Mouse (Mus musculus) forebrain, embryonic 13.5 days (tissue): ENCODE measurements at regions not wholly inside any gene's neighbourhood (a gene's known extent, or its start where the extent isn't known, plus 50 kb on each side); places are given as distances from the start of the nearest gene placed in this dataset.

Source experiments
- ATAC-seq: fragments of 200-750 bp; cut with Nextera tagmentation; 2 replicates; pipeline ENCODE4 v1.8.0; 2017
- H3K27ac ChIP-seq: fragments of 300-500 bp; sonication (generic); 2 replicates; pipeline ENCODE4 v1.5.1; 2015; ENCODE audit warnings: inconsistent platforms, mild to moderate bottlenecking, moderate library complexity
- H3K27me3 ChIP-seq: fragments of 300-500 bp; sonication (generic); 2 replicates; pipeline ENCODE4 v1.6.1; 2015; ENCODE audit warnings: mild to moderate bottlenecking, inconsistent platforms
- H3K36me3 ChIP-seq: fragments of 300-500 bp; sonication (generic); 2 replicates; pipeline ENCODE4 v1.6.1; 2015; ENCODE audit warnings: mild to moderate bottlenecking, inconsistent platforms; ENCODE audit not compliant: poor library complexity, severe bottlenecking
- H3K4me1 ChIP-seq: fragments of 300-500 bp; sonication (generic); 2 replicates; pipeline ENCODE4 v1.6.1; 2015; ENCODE audit warnings: inconsistent platforms
- H3K4me2 ChIP-seq: fragments of 300-500 bp; sonication (generic); 2 replicates; pipeline ENCODE4 v1.6.1; 2015; ENCODE audit warnings: inconsistent platforms, mild to moderate bottlenecking, moderate library complexity
- H3K4me3 ChIP-seq: fragments of 300-500 bp; sonication (generic); 2 replicates; pipeline ENCODE4 v1.5.1; 2015; ENCODE audit warnings: mild to moderate bottlenecking, inconsistent platforms
- H3K9ac ChIP-seq: fragments of 300-500 bp; sonication (generic); 2 replicates; pipeline ENCODE4 v1.6.1; 2015; ENCODE audit warnings: mild to moderate bottlenecking, inconsistent platforms
- H3K9me3 ChIP-seq: fragments of 300-500 bp; sonication (generic); replicated peaks from 2 replicates; pipeline ENCODE4 v1.6.1; 2016; ENCODE audit warnings: inconsistent platforms
- WGBS: fragments of 180-500 bp; shearing (Covaris S2); methylation state at CpG from one replicate; pipeline ENCODE4 v1.1.7; 2015; 5-methylcytosine and 5-hydroxymethylcytosine counted together

- Histone ChIP-seq H3K4me1 (peaks cover 79% of the 10 kb centered on the region), H3K27ac (peak overlapping the region; percentile 74; the same call in 1 of the 2 replicates), H3K9me3 (no peaks in the 10 kb centered on the region), H3K27me3 (no peaks in the 10 kb centered on the region), H3K4me3 (no peak overlapping the region), H3K9ac (0 out of 2 replicates have a peak overlapping the region, but pooled peaks have one; percentile 13), H3K4me2 (peak overlapping the region; percentile 22; the same call in 1 of the 2 replicates), H3K36me3 (no peaks in the 10 kb centered on the region)
- 15% methylated on average over 12 of the region's 12 CpGs for WGBS
- no peak for ATAC-seq
Measured at GRCm38 (mm10) chr5:111578977-111579727, 154.6 kb upstream of the Gm26897 start.

DNA sequence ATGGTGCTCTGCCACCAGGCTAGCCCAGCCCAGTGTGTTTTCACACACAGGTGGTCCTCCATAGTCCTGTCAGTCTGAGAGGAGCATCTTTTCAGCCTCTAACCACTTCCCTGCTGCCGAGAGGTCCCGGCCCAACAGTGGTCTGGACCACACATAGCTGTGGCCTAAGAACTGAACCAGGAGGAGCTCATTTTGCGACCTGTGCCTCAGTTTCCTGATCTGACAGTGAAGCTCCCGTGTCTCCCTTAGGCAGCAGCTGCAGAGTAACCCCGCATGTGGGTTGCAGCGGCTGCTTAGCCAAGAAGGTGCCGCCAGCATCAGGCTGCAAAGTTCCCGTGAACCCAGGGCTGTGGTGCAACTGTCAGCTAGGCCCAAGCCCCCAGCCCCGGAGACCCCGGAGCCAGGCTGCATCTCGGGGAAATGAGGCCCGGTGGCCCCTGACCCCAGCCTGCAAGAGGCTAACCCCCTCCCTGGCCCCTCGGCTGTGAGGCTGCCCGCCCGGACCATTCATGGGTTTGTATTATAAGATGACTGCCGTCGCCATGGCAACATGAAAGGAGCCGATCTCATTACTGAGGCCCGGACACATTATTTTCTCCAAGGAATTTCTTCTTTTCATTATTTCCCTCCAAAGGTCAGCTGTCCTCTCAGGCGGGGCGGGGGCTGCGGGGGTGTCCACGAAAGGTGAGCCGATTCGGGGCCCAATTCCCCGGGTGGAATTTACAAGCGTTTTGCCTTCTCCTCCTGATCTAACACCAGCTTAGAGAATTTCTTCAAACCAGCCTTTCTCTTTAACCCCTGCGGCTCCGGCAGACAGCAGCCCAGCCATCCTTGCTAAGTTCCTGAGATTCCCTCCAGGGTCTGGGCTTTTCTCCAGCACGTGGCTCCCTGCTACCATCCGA is 152.6 kb upstream of the Gm26897 start:
- Histone ChIP-seq H3K36me3 (no peaks in the 10 kb centered on the region), H3K27me3 (no peaks in the 10 kb centered on the region), H3K4me1 (peaks cover 70% of the 10 kb centered on the region), H3K4me3 (peak overlapping the region; percentile 36), H3K27ac (peak overlapping the region; percentile 92), H3K9ac (peak overlapping the region; percentile 60), H3K4me2 (peak overlapping the region; percentile 66), H3K9me3 (no peaks in the 10 kb centered on the region)
- 1% methylated on average over 31 of the region's 31 CpGs for WGBS
- ATAC-seq: peak; percentile 70

- Histone ChIP-seq H3K27ac (peak overlapping the region; percentile 92), H3K9ac (peak overlapping the region; percentile 60), H3K4me2 (peak overlapping the region; percentile 66), H3K9me3 (no peaks in the 10 kb centered on the region), H3K4me1 (peaks cover 66% of the 10 kb centered on the region), H3K27me3 (no peaks in the 10 kb centered on the region), H3K4me3 (peak overlapping the region; percentile 36), H3K36me3 (0 out of 2 replicates have a peak, but pooled peaks cover 5% of the 10 kb centered on the region)
- no peak; the same call in 1 of the 2 replicates for ATAC-seq
- 8% methylated on average over 9 of the region's 9 CpGs for WGBS
Measured at GRCm38 (mm10) chr5:111582004-111582403, 151.7 kb upstream of the Gm26897 start.

GRCm38 (mm10) chr5:111590619-111591081 is 143.1 kb upstream of the Gm26897 start:
- Histone ChIP-seq H3K9ac (peak overlapping the region; percentile 40), H3K27ac (peak overlapping the region; percentile 90), H3K4me1 (peaks cover 50% of the 10 kb centered on the region), H3K27me3 (no peaks in the 10 kb centered on the region), H3K9me3 (no peaks in the 10 kb centered on the region), H3K4me3 (no peak overlapping the region), H3K4me2 (peak overlapping the region; percentile 1; the same call in 1 of the 2 replicates), H3K36me3 (0 out of 2 replicates have a peak, but pooled peaks cover 5% of the 10 kb centered on the region)
- ATAC-seq: peak; percentile 79
- 24% methylated on average over 4 of the region's 4 CpGs for WGBS

DNA sequence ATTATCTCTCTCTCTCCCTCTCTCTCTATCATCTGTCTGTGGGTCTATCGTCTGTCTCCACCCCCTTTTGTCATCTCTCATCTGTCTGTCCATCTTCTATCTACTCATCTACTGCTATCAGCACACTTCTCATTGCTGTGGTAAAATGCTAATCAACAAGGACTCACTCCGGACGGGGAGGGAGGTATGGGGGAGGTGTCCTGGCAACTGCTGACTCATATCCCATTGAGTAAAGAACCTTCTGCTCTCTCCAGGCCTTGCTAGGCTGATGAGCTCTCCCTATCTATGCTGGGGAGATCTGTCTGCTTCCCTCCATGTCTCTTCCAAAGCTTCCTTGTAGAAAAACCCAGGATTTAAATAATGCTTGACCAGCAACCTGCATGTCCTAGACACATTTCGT is 140.9 kb upstream of the Gm26897 start:
- H3K4me2 ChIP-seq: no peak overlapping the region
- no peak for ATAC-seq
- no peaks in the 10 kb centered on the region for H3K36me3 ChIP-seq
- no peaks in the 10 kb centered on the region for H3K27me3 ChIP-seq
- 73% methylated on average over 4 of the region's 4 CpGs for WGBS
- H3K4me3 ChIP-seq: no peak overlapping the region
- H3K9me3 ChIP-seq: no peaks in the 10 kb centered on the region
- no peak overlapping the region for H3K9ac ChIP-seq
- H3K27ac ChIP-seq: no peak overlapping the region
- H3K4me1 ChIP-seq: peaks cover 69% of the 10 kb centered on the region

GRCm38 (mm10) chr5:111594111-111594510 is 139.6 kb upstream of the Gm26897 start:
- no peak overlapping the region for H3K4me2 ChIP-seq
- no peak for ATAC-seq
- H3K27me3 ChIP-seq: no peaks in the 10 kb centered on the region
- peaks cover 82% of the 10 kb centered on the region for H3K4me1 ChIP-seq
- no peak overlapping the region for H3K9ac ChIP-seq
- 88% methylated on average over 5 of the region's 5 CpGs for WGBS
- peak overlapping the region; percentile 96 for H3K27ac ChIP-seq
- H3K36me3 ChIP-seq: no peaks in the 10 kb centered on the region
- H3K9me3 ChIP-seq: no peaks in the 10 kb centered on the region
- no peak overlapping the region for H3K4me3 ChIP-seq

DNA sequence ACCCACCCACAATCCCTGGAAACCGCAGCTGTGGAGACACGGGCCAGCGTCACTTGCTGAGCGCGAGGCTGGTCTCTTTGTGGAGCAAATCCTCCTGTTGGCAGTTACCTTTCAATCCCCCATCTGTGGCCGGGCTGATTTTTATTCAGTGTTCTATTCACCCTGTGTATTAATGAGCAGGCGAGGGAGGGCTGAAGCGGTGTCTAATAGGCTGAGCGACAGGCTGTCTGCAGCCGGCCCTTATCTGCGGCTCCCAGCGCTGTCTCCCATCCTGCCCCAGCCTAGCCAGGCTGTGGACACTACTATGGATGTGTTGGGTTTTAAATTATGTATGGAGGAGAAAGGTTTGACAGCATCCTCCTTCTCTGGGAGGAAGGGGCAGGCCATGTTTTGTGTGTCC is 138.3 kb upstream of the Gm26897 start:
- Histone ChIP-seq H3K9me3 (no peaks in the 10 kb centered on the region), H3K4me2 (no peak overlapping the region), H3K36me3 (no peaks in the 10 kb centered on the region), H3K27ac (peak overlapping the region; percentile 96), H3K4me1 (peaks cover 84% of the 10 kb centered on the region), H3K27me3 (no peaks in the 10 kb centered on the region), H3K4me3 (no peak overlapping the region), H3K9ac (0 out of 2 replicates have a peak overlapping the region, but pooled peaks have one; percentile 23)
- WGBS: 4% methylated on average over 12 of the region's 12 CpGs
- peak; percentile 92 for ATAC-seq

DNA sequence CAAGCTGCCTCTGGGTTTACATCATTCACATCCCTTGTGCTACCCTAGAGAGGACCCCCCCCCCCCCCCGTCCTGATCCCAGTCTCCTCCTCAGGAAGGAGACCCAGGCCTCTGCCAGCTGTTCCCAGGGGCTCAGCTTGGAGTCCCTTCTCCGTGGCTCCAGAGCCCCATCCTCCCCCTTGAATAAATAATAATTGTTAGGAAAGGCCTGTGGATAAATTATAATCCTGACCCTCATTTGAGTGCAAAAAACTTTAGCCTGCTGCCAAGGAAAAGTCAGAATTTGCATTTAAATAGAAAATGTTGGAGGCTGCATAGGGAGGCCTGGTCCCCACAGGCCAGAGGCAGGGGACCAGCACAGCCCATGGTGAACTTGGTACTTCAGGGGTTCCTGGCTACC is 136.0 kb upstream of the Gm26897 start:
- H3K4me2 ChIP-seq: no peak overlapping the region
- no peaks in the 10 kb centered on the region for H3K36me3 ChIP-seq
- H3K4me3 ChIP-seq: no peak overlapping the region
- peaks cover 88% of the 10 kb centered on the region for H3K4me1 ChIP-seq
- H3K9me3 ChIP-seq: no peaks in the 10 kb centered on the region
- H3K27ac ChIP-seq: peak overlapping the region; percentile 76
- no peaks in the 10 kb centered on the region for H3K27me3 ChIP-seq
- no peak for ATAC-seq
- 12% methylated on average over 2 of the region's 2 CpGs for WGBS
- no peak overlapping the region; the same call in 1 of the 2 replicates for H3K9ac ChIP-seq

DNA sequence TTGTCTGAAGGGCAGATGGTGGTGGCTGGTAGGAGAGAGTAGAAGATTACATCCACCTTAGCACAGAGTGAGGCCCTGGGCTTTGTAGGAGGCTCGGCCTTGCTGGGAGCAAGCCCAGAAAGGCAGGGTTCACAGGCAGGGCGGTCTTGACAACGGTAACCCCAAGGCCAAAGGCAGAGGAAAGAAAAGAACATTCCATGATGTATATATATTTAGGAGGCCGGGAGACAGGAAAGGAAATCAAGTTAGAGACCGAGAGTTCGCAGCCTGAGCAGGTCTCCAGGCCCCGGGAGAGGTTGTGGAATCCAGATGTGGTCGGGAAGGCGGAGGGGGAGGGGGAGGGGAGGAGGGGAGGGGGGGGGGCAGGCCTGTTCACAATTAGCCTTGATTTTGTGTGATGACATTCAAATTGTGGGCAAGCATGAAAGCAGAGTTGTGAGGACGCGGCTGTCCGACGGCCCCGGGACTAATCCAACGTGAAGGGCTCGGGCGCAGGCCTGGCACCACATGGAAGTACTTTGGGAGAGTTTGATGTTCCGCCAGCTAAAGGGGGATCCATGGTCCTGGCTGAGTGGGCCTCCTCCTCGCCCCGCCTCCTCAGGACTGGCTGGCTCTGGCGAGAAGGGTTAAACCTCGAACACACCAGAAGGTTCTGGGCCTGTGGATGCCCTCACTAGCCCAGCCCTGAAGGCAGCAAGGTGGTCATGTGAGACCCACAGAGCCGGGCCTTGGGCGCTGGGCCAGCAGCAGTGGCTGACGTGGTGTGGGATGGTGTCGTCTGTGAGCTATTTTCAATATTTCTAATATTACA is 131.8 kb upstream of the Gm26897 start:
- ATAC-seq: peak; percentile 30; the same call in 1 of the 2 replicates
- Histone ChIP-seq H3K4me3 (no peak overlapping the region), H3K9me3 (no peaks in the 10 kb centered on the region), H3K4me2 (no peak overlapping the region), H3K4me1 (peaks cover 52% of the 10 kb centered on the region), H3K9ac (no peak overlapping the region), H3K27me3 (no peaks in the 10 kb centered on the region), H3K27ac (0 out of 2 replicates have a peak overlapping the region, but pooled peaks have one; percentile 1), H3K36me3 (no peaks in the 10 kb centered on the region)
- WGBS: 67% methylated on average over 24 of the region's 26 CpGs

- H3K9ac ChIP-seq: no peak overlapping the region
- no peak for ATAC-seq
- H3K4me3 ChIP-seq: no peak overlapping the region
- H3K4me2 ChIP-seq: no peak overlapping the region
- H3K4me1 ChIP-seq: no peaks in the 10 kb centered on the region
- 44% methylated on average over 1 of the region's 1 CpGs for WGBS
- peaks cover 5% of the 10 kb centered on the region for H3K9me3 ChIP-seq
- H3K36me3 ChIP-seq: no peaks in the 10 kb centered on the region
- no peak overlapping the region for H3K27ac ChIP-seq
- H3K27me3 ChIP-seq: no peaks in the 10 kb centered on the region
Measured at GRCm38 (mm10) chr5:111613687-111614086, 120.0 kb upstream of the Gm26897 start.

- H3K9ac ChIP-seq: no peak overlapping the region
- H3K4me2 ChIP-seq: no peak overlapping the region
- no peaks in the 10 kb centered on the region for H3K9me3 ChIP-seq
- no peaks in the 10 kb centered on the region for H3K36me3 ChIP-seq
- H3K4me3 ChIP-seq: no peak overlapping the region
- H3K27me3 ChIP-seq: no peaks in the 10 kb centered on the region
- ATAC-seq: peak; percentile 62
- no peak overlapping the region for H3K27ac ChIP-seq
- WGBS: 33% methylated on average over 9 of the region's 9 CpGs
- H3K4me1 ChIP-seq: peaks cover 6% of the 10 kb centered on the region
Measured at GRCm38 (mm10) chr5:111619974-111620373, 113.8 kb upstream of the Gm26897 start.
